Mouse (Mus musculus): ENCODE results near the gene Fbxo39. TPM values are rescaled to one million over a fixed set of nuclear protein-coding genes. Genes with fewer than 3 reads are reported as not detected.

Gene Fbxo39
- total and polyA plus RNA-seq, 3 experiments, result not detected

DNA sequence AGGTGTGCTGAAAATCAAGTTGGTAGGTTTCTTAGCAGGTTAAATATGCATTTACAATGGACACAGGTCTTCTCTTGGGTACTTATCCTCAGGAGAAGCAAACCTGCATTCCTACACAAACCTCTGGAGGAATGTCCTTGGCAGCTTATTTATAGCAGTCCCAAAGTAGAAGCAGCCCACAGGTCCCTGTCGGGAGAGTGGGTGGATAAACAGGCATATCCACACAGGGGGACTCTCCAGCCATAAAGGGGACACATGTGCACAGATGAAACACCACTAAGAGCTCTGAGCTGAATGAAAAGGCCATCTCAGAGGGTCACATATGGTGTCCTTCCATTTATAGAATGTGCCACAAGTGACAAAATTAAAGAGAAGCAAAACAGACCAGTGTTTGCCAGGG, 42.5 kb upstream of the Fbxo39 start:
- peaks cover 11% of the 10 kb centered on the region in 2 experiments for H3K27me3 ChIP-seq (ENCODE audit: control insufficient read depth in 1 of 2, insufficient read depth in 2 of 2, low read length in 2 of 2)
- H3K36me3 ChIP-seq (ENCODE audit: control insufficient read depth in 1 of 2, insufficient read depth in 2 of 2, low read length in 2 of 2), result no peaks in the 10 kb centered on the region
- no peaks in the 10 kb centered on the region for H3K9me3 ChIP-seq (replicated peaks; ENCODE audit: insufficient read depth, low read length)
- TF ChIP-seq BHLHE40 (IDR thresholded peaks at IDR 0.05; ENCODE audit: borderline replicate concordance, low read depth, low read length) (no peak), ZNF384 (IDR thresholded peaks at IDR 0.05; ENCODE audit: low read depth, low read length) (no peak), MAFK (IDR thresholded peaks at IDR 0.05; ENCODE audit: borderline replicate concordance, low read depth, low read length) (no peak), MAX (IDR thresholded peaks at IDR 0.05; ENCODE audit: low read length) (no peak), CHD2 (IDR thresholded peaks at IDR 0.05; ENCODE audit: low read length) (no peak), RCOR1 (IDR thresholded peaks at IDR 0.05; ENCODE audit: low read depth, low read length) (no peak), MYB (IDR thresholded peaks at IDR 0.05; ENCODE audit: low read depth, low read length) (no peak), E2F4 (IDR thresholded peaks at IDR 0.05; ENCODE audit: borderline replicate concordance, low read depth, low read length) (no peak)
- no peak overlapping the region for H3K27ac ChIP-seq (ENCODE audit: control insufficient read depth, low read depth, low read length)
- H3K9ac ChIP-seq (ENCODE audit: control insufficient read depth, low read depth, low read length, poor library complexity, severe bottlenecking), result no peak overlapping the region
- no peaks in the 10 kb centered on the region for H3K79me2 ChIP-seq (ENCODE audit: control insufficient read depth, insufficient read depth, low read length, poor library complexity)
- DNase-seq (ENCODE audit: low read depth, low spot score), result no peak
- H3K4me1 ChIP-seq (ENCODE audit: control insufficient read depth in 1 of 2, insufficient read depth in 2 of 2, low read length in 2 of 2), result no peaks in the 10 kb centered on the region
- no peak overlapping the region for H3K4me3 ChIP-seq (ENCODE audit: control insufficient read depth in 1 of 2, insufficient read depth in 1 of 2, low read depth in 2 of 2, low read length in 2 of 2)

DNA sequence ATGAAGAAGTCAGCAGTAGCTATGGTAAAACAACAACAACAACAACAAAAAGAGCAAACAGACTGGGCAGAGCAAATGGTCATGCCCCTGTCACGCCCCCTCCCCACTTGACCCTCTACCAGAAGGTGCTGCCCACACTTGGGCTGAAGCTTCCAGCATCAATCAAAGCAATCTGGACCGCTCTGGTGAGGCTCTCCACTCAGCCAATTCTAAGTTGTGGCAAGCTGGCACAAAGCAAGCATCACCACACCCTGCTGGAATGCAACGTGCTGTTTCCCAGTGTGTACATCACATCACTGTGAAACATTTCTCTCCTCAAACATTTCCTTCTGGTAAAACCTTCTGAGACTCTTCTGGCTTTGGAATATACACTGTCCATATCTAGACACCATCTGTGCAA, 40.9 kb upstream of the Fbxo39 start:
- DNase-seq (ENCODE audit: low read depth, low spot score), result no peak
- H3K79me2 ChIP-seq (ENCODE audit: control insufficient read depth, insufficient read depth, low read length, poor library complexity), result no peaks in the 10 kb centered on the region
- no peaks in the 10 kb centered on the region for H3K4me1 ChIP-seq (ENCODE audit: control insufficient read depth in 1 of 2, insufficient read depth in 2 of 2, low read length in 2 of 2)
- no peaks in the 10 kb centered on the region for H3K36me3 ChIP-seq (ENCODE audit: control insufficient read depth in 1 of 2, insufficient read depth in 2 of 2, low read length in 2 of 2)
- H3K27ac ChIP-seq (ENCODE audit: control insufficient read depth, low read depth, low read length), result no peak overlapping the region
- peaks cover 11% of the 10 kb centered on the region in 2 experiments for H3K27me3 ChIP-seq (ENCODE audit: control insufficient read depth in 1 of 2, insufficient read depth in 2 of 2, low read length in 2 of 2)
- no peak overlapping the region for H3K4me3 ChIP-seq (ENCODE audit: control insufficient read depth in 1 of 2, insufficient read depth in 1 of 2, low read depth in 2 of 2, low read length in 2 of 2)
- no peak overlapping the region for H3K9ac ChIP-seq (ENCODE audit: control insufficient read depth, low read depth, low read length, poor library complexity, severe bottlenecking)
- H3K9me3 ChIP-seq (replicated peaks; ENCODE audit: insufficient read depth, low read length), result no peaks in the 10 kb centered on the region
- TF ChIP-seq POLR2AphosphoS2 (IDR thresholded peaks at IDR 0.05; ENCODE audit: low read length) (no peak), MEF2A (IDR thresholded peaks at IDR 0.05; ENCODE audit: extremely low read depth, insufficient replicate concordance, low read depth, low read length, poor library complexity, severe bottlenecking) (no peak), MAFK (IDR thresholded peaks at IDR 0.05; ENCODE audit: borderline replicate concordance, low read depth, low read length) (no peak), JUND (IDR thresholded peaks at IDR 0.05; ENCODE audit: low read depth, low read length) (no peak), CTCF (IDR thresholded peaks at IDR 0.05 in 2 of 3, conservative IDR thresholded peaks at IDR 0.05 in 1 of 3; ENCODE audit: control insufficient read depth in 1 of 3, insufficient read depth in 1 of 3, low read depth in 2 of 3, low read length in 3 of 3, poor library complexity in 1 of 3, severe bottlenecking in 1 of 3) (no peak), SMC3 (IDR thresholded peaks at IDR 0.05; ENCODE audit: low read depth, low read length) (no peak), MAX (IDR thresholded peaks at IDR 0.05; ENCODE audit: low read length) (no peak), RAD21 (IDR thresholded peaks at IDR 0.05; ENCODE audit: low read depth, low read length) (no peak), KAT2A (conservative IDR thresholded peaks at IDR 0.05; ENCODE audit: low read depth, low read length) (no peak), MXI1 (IDR thresholded peaks at IDR 0.05; ENCODE audit: low read depth, low read length) (no peak), ELF1 (IDR thresholded peaks at IDR 0.05; ENCODE audit: low read depth, low read length) (no peak), POLR2A (IDR thresholded peaks at IDR 0.05; ENCODE audit: control insufficient read depth in 1 of 2, insufficient read depth in 1 of 2, low read depth in 1 of 2, low read length in 2 of 2, poor library complexity in 1 of 2) (no peak), SIN3A (IDR thresholded peaks at IDR 0.05; ENCODE audit: low read length) (no peak), MYB (IDR thresholded peaks at IDR 0.05; ENCODE audit: low read depth, low read length) (no peak)
